Mouse (Mus musculus) heart, postnatal 0 days (tissue): ENCODE measurements around the gene Pafah1b2.

Source experiments
- CTCF ChIP-seq: IDR thresholded peaks from 2 replicates; pipeline ENCODE4 v1.5.1; 2016; ENCODE audit warnings: antibody characterized with exemption, control low read depth, low read depth
- EP300 ChIP-seq: IDR thresholded peaks from 2 replicates; pipeline ENCODE4 v1.6.1; 2016; ENCODE audit warnings: antibody characterized with exemption, low read depth

GRCm38 (mm10) chr9:46006224-46006623 lies 6.3 kb downstream of the Pafah1b2 start:
- TF ChIP-seq CTCF: no peak
- no peak for TF ChIP-seq EP300
